Mouse (Mus musculus): Measurements from ENCODE around the gene Phf5a. TPM values are rescaled to one million over a fixed set of nuclear protein-coding genes. Genes with fewer than 3 reads are reported as not detected.

Gene Phf5a
- polyA plus RNA-seq, 1 experiment from 2014 or later, result 111 TPM

DNA sequence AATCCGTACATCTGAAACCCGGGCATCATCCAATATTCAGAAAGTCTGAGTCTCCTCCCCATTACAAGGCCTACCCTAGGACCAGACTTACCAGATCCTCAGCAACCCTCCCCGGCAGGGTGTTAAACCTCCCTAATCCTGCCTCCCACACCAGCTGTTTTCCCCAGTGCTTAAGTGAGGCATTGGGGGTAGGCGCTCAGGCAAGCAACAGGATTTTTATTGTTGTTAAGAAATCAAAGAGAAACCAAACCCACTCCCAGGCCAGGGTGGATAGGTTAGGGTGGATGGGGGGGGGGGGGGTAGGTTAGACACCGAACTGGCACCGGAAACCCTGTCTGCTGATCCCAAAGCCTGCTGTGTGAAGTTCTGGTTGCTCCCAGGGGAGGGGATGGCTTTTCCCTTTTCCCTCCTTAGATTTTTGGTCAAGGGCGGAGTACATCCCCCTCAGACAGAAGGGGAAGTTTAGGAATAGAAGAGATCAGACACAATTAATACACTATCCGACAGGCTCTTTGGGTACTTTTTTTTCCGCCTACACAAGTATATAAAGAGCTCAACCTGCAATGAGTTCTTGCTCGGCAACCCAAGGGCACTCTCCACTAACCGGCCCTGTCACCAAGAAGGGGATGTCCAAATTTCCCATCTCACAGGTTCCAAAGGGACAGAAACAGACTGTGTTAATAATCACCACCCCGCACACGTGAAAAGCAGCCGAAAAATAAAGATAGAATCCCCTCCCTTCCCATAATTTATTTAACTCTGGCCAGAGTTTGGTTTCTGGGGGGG lies 14.6 kb downstream of the Phf5a start:
- 0% methylated on average over 14 of the region's 14 CpGs for WGBS
- no peak for ATAC-seq (ENCODE audit: low FRiP score)
- peak overlapping the region; percentile 98 for H3K27ac ChIP-seq (replicated peaks)
- peaks cover 45% of the 10 kb centered on the region for H3K4me1 ChIP-seq
- peak overlapping the region; percentile 94 for H3K4me2 ChIP-seq
- no peaks in the 10 kb centered on the region for H3K9me3 ChIP-seq (replicated peaks)
- peak overlapping the region; percentile 79 for H3K9ac ChIP-seq (replicated peaks)
- H3K4me3 ChIP-seq (replicated peaks), result peak overlapping the region; percentile 93
- H3K27me3 ChIP-seq (replicated peaks), result no peaks in the 10 kb centered on the region
- H3K36me3 ChIP-seq, result peaks cover under 1% of the 10 kb centered on the region

GRCm38 (mm10) chr15:81856030-81856790 lies 15.5 kb downstream of the Phf5a start:
- Histone ChIP-seq H3K27me3 (replicated peaks) (no peaks in the 10 kb centered on the region), H3K9me3 (replicated peaks) (no peaks in the 10 kb centered on the region), H3K27ac (replicated peaks) (peak overlapping the region; percentile 98), H3K36me3 (peaks cover 10% of the 10 kb centered on the region), H3K4me1 (peaks cover 45% of the 10 kb centered on the region), H3K4me2 (peak overlapping the region; percentile 94), H3K4me3 (replicated peaks) (peak overlapping the region; percentile 93), H3K9ac (replicated peaks) (peak overlapping the region; percentile 79)
- peak; percentile 83 for ATAC-seq (ENCODE audit: low FRiP score)
- WGBS, result under 1% methylated on average over 28 of the region's 28 CpGs

- ATAC-seq (ENCODE audit: low FRiP score), result no peak
- H3K36me3 ChIP-seq, result peaks cover 34% of the 10 kb centered on the region
- no peaks in the 10 kb centered on the region for H3K27me3 ChIP-seq (replicated peaks)
- no peak overlapping the region for H3K4me3 ChIP-seq (replicated peaks)
- no peak overlapping the region for H3K27ac ChIP-seq (replicated peaks)
- peaks cover 31% of the 10 kb centered on the region for H3K4me1 ChIP-seq
- WGBS, result 94% methylated on average over 7 of the region's 7 CpGs
- no peaks in the 10 kb centered on the region for H3K9me3 ChIP-seq (replicated peaks)
- no peak overlapping the region for H3K9ac ChIP-seq (replicated peaks)
- no peak overlapping the region for H3K4me2 ChIP-seq
Observed at GRCm38 (mm10) chr15:81853081-81853480, 18.6 kb downstream of the Phf5a start.

DNA sequence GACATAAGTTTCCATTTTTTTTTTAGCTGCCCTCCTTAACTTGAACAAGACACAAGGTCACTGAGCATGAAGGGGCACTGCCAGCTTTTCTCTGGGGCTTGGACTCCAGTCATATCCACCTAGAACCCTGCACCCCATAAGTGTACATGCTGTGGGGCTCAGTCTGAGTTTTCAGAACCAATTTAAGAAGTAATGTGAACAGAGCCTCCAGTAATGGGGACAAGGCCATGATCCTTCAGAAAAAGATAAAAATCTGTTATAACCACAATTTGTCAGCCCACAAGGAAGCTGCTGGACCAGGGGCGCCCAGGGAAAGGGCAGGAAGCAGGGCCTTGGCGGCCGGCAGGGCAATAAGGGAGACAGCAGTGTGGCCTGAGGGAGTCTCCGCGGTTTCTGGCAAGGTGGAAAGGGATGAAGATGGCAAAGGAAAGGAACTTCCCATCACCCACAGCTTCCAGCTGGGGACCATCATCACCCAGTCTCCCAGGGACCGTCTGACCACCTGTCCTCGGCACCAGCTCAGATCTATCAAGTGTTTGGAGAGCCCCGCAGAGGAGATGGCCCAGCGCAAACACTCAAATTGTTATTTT lies 19.2 kb downstream of the Phf5a start:
- 93% methylated on average over 9 of the region's 9 CpGs for WGBS
- H3K27me3 ChIP-seq (replicated peaks), result no peaks in the 10 kb centered on the region
- no peak overlapping the region for H3K4me2 ChIP-seq
- H3K9ac ChIP-seq (replicated peaks), result no peak overlapping the region
- H3K27ac ChIP-seq (replicated peaks), result no peak overlapping the region
- H3K9me3 ChIP-seq (replicated peaks), result no peaks in the 10 kb centered on the region
- peaks cover 31% of the 10 kb centered on the region for H3K4me1 ChIP-seq
- H3K36me3 ChIP-seq, result peaks cover 35% of the 10 kb centered on the region
- no peak for ATAC-seq (ENCODE audit: low FRiP score)
- no peak overlapping the region for H3K4me3 ChIP-seq (replicated peaks)

- Histone ChIP-seq H3K4me1 (peaks cover 21% of the 10 kb centered on the region), H3K27ac (replicated peaks) (no peak overlapping the region), H3K9me3 (replicated peaks) (no peaks in the 10 kb centered on the region), H3K4me2 (no peak overlapping the region), H3K9ac (replicated peaks) (no peak overlapping the region), H3K4me3 (replicated peaks) (no peak overlapping the region), H3K27me3 (replicated peaks) (no peaks in the 10 kb centered on the region), H3K36me3 (peaks cover 40% of the 10 kb centered on the region)
- ATAC-seq (ENCODE audit: low FRiP score), result no peak
- WGBS, result 97% methylated on average over 15 of the region's 15 CpGs
Observed at GRCm38 (mm10) chr15:81851375-81851774, 20.3 kb downstream of the Phf5a start.

- H3K27ac ChIP-seq (replicated peaks), result no peak overlapping the region
- no peak overlapping the region for H3K4me3 ChIP-seq (replicated peaks)
- no peak overlapping the region for H3K9ac ChIP-seq (replicated peaks)
- H3K4me1 ChIP-seq, result peaks cover 17% of the 10 kb centered on the region
- WGBS, result 88% methylated on average over 14 of the region's 14 CpGs
- no peaks in the 10 kb centered on the region for H3K9me3 ChIP-seq (replicated peaks)
- no peak overlapping the region for H3K4me2 ChIP-seq
- ATAC-seq (ENCODE audit: low FRiP score), result no peak
- H3K27me3 ChIP-seq (replicated peaks), result no peaks in the 10 kb centered on the region
- peaks cover 40% of the 10 kb centered on the region for H3K36me3 ChIP-seq
Observed at GRCm38 (mm10) chr15:81850718-81851117, 21.0 kb downstream of the Phf5a start.

DNA sequence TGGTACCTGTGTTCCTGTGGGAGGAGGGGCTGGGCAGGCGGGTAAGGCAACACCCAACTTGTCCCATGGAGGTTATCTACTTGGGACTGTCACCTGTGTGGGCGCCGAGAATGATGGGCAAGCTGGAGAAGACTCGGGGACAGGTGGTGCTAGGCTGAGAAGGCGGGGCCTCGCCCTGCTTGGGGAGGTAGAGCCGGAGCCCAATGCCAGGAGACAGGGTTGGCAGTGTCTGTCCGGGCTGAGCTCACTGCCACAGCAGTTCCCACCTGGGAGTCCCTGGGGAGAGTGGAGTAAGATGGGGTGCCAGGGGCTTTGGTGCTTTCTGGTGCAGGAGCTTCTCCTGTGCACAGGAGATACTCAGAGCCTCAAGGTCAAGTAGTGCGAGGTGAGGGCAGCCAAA lies 22.6 kb downstream of the Phf5a start:
- Histone ChIP-seq H3K4me1 (peaks cover 7% of the 10 kb centered on the region; the same call in 1 of the 2 replicates), H3K36me3 (peaks cover 40% of the 10 kb centered on the region), H3K9ac (replicated peaks) (no peak overlapping the region), H3K4me2 (no peak overlapping the region), H3K9me3 (replicated peaks) (no peaks in the 10 kb centered on the region), H3K27ac (replicated peaks) (no peak overlapping the region), H3K27me3 (replicated peaks) (no peaks in the 10 kb centered on the region), H3K4me3 (replicated peaks) (no peak overlapping the region)
- 87% methylated on average over 9 of the region's 9 CpGs for WGBS
- no peak for ATAC-seq (ENCODE audit: low FRiP score)

- no peak overlapping the region for H3K4me2 ChIP-seq
- ATAC-seq (ENCODE audit: low FRiP score), result no peak
- H3K27me3 ChIP-seq (replicated peaks), result no peaks in the 10 kb centered on the region
- H3K9me3 ChIP-seq (replicated peaks), result no peaks in the 10 kb centered on the region
- H3K4me3 ChIP-seq (replicated peaks), result no peak overlapping the region
- no peak overlapping the region for H3K9ac ChIP-seq (replicated peaks)
- 46% methylated on average over 7 of the region's 7 CpGs for WGBS
- peaks cover 7% of the 10 kb centered on the region; the same call in 1 of the 2 replicates for H3K4me1 ChIP-seq
- H3K27ac ChIP-seq (replicated peaks), result no peak overlapping the region
- peaks cover 40% of the 10 kb centered on the region for H3K36me3 ChIP-seq
Observed at GRCm38 (mm10) chr15:81848301-81848700, 23.4 kb downstream of the Phf5a start.

DNA sequence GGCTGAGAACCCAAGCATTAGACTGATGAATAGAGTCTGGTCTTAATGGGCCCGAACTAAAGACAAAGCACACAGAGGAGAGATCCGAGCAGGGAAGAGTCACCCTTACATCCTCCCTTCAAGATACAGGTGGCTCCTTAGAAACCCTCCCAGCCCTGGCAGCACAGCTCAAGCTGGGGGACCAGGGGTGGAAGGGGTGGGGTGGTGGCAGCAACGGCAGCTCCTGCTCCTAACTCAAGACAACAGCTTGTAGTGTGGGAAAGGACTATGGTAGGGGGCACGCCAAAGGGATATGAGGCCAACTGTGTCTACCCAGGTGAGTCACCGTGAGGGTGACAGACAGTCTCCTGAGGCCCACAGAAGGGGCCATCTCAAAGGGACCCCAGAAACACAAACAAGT lies 23.9 kb downstream of the Phf5a start:
- H3K4me3 ChIP-seq (replicated peaks), result no peak overlapping the region
- H3K9ac ChIP-seq (replicated peaks), result no peak overlapping the region
- peaks cover 7% of the 10 kb centered on the region; the same call in 1 of the 2 replicates for H3K4me1 ChIP-seq
- no peaks in the 10 kb centered on the region for H3K9me3 ChIP-seq (replicated peaks)
- H3K27ac ChIP-seq (replicated peaks), result no peak overlapping the region
- peaks cover 40% of the 10 kb centered on the region for H3K36me3 ChIP-seq
- no peak overlapping the region for H3K4me2 ChIP-seq
- ATAC-seq (ENCODE audit: low FRiP score), result no peak
- H3K27me3 ChIP-seq (replicated peaks), result no peaks in the 10 kb centered on the region
- WGBS, result 81% methylated on average over 5 of the region's 5 CpGs

DNA sequence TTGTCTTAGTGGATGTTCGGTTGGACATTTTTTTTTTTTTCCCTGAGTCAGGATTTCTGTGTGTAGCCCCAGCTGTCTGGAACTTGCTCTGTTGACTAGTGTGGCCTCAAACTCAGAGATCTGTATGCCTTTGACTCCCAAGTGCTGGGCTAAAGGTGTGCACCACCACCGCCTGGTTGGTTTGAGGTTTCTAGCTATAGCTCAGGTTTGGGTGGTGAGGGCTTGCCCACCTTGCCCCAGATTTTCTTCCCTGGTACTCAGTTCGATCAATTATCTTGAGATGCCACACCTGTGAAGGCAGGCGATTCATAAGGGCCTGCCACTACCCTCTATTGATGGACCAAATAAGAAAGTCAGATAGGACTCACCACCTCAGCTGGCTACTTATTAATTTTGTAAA lies 24.6 kb downstream of the Phf5a start:
- no peaks in the 10 kb centered on the region for H3K9me3 ChIP-seq (replicated peaks)

GRCm38 (mm10) chr15:81846755-81847154 lies 25.0 kb downstream of the Phf5a start:
- no peak overlapping the region for H3K9ac ChIP-seq (replicated peaks)
- WGBS, result 83% methylated on average over 9 of the region's 9 CpGs
- no peaks in the 10 kb centered on the region for H3K27me3 ChIP-seq (replicated peaks)
- H3K4me3 ChIP-seq (replicated peaks), result no peak overlapping the region
- H3K27ac ChIP-seq (replicated peaks), result no peak overlapping the region
- H3K36me3 ChIP-seq, result peaks cover 35% of the 10 kb centered on the region
- no peaks in the 10 kb centered on the region for H3K9me3 ChIP-seq (replicated peaks)
- no peak for ATAC-seq (ENCODE audit: low FRiP score)
- H3K4me2 ChIP-seq, result no peak overlapping the region
- H3K4me1 ChIP-seq, result peaks cover 7% of the 10 kb centered on the region; the same call in 1 of the 2 replicates

More for the DNA sequence above, 24.6 kb downstream of the Phf5a start:
- no peak overlapping the region for H3K9ac ChIP-seq (replicated peaks)
- no peak overlapping the region for H3K27ac ChIP-seq (replicated peaks)
- peaks cover 7% of the 10 kb centered on the region; the same call in 1 of the 2 replicates for H3K4me1 ChIP-seq
- H3K4me3 ChIP-seq (replicated peaks), result no peak overlapping the region
- 91% methylated on average over 4 of the region's 4 CpGs for WGBS
- no peak for ATAC-seq (ENCODE audit: low FRiP score)
- H3K36me3 ChIP-seq, result peaks cover 40% of the 10 kb centered on the region
- no peaks in the 10 kb centered on the region for H3K27me3 ChIP-seq (replicated peaks)
- no peak overlapping the region for H3K4me2 ChIP-seq
